Mouse (Mus musculus) hematopoietic stem cell, adult 5-6 weeks (primary cell): ENCODE results near the gene Antxr2. TPM values are rescaled to one million over a fixed set of nuclear protein-coding genes. Genes with fewer than 3 reads are reported as not detected.

ENCODE experiments used
- total RNA-seq: library from RNA; stranded (forward); fragments of 172-1452, 232-1000 nt; gene quantifications from 2 replicates; pipeline ENCODE4 v1.2.3, GENCODE M21; 2017

Gene Antxr2
- total RNA-seq, 1 experiment from 2014 or later: 23.3 TPM

Other genes starting within 250 kb of the Antxr2 start
- 0.35 TPM in 1 of 2 replicates, not detected in the other for gene Prdm8, start 136.2 kb upstream of the Antxr2 start, total RNA-seq
- not detected in 2 replicates for gene Fgf5, start 223.1 kb upstream of the Antxr2 start, total RNA-seq